Mouse (Mus musculus) liver, postnatal 0 days (tissue): ENCODE measurements around the gene Plekhm3. TPM values are rescaled to one million over a fixed set of nuclear protein-coding genes. Genes with fewer than 3 reads are reported as not detected.

Source experiments
- ATAC-seq: fragments of 200-750 bp; cut with Nextera tagmentation; 2 replicates; pipeline ENCODE4 v1.8.0; 2017; ENCODE audit warnings: mild to moderate bottlenecking, moderate library complexity
- DNase-seq: peaks from one replicate; pipeline ENCODE4 v3.0.0-alpha.2; 2016
- H3K27ac ChIP-seq: fragments of 300-500 bp; sonication (generic); 2 replicates; pipeline ENCODE4 v1.5.1; 2014; ENCODE audit warnings: antibody characterized with exemption, moderate library complexity, mild to moderate bottlenecking, low read depth
- H3K27me3 ChIP-seq: fragments of 300-500 bp; sonication (generic); 2 replicates; pipeline ENCODE4 v1.6.1; 2014; ENCODE audit warnings: low read length, control low read depth, mixed read lengths; ENCODE audit not compliant: insufficient read depth
- H3K36me3 ChIP-seq: fragments of 300-500 bp; sonication (generic); replicated peaks from 2 replicates; pipeline ENCODE4 v1.6.1; 2014; ENCODE audit warnings: mild to moderate bottlenecking, control low read depth, low read length, moderate library complexity, mixed read lengths; ENCODE audit not compliant: insufficient read depth
- H3K4me1 ChIP-seq: fragments of 300-500 bp; sonication (generic); 2 replicates; pipeline ENCODE4 v1.6.1; 2014; ENCODE audit warnings: antibody characterized with exemption, mild to moderate bottlenecking, control low read depth; ENCODE audit not compliant: insufficient read depth
- H3K4me2 ChIP-seq: fragments of 300-500 bp; sonication (generic); 2 replicates; pipeline ENCODE4 v1.6.1; 2014; ENCODE audit warnings: low read depth, mild to moderate bottlenecking, low read length, moderate library complexity, mixed read lengths
- H3K4me3 ChIP-seq: fragments of 300-500 bp; sonication (generic); 2 replicates; pipeline ENCODE4 v1.5.1; 2014; ENCODE audit warnings: low read depth, low read length
- H3K9ac ChIP-seq: fragments of 300-500 bp; sonication (generic); replicated peaks from 2 replicates; pipeline ENCODE4 v1.6.1; 2014; ENCODE audit warnings: mild to moderate bottlenecking, moderate library complexity
- H3K9me3 ChIP-seq: fragments of 300-500 bp; sonication (generic); 2 replicates; pipeline ENCODE4 v1.6.1; 2016; ENCODE audit warnings: mild to moderate bottlenecking, control low read depth, low read length, mixed read lengths
- CTCF ChIP-seq: sonication (generic); IDR thresholded peaks from 2 replicates; pipeline ENCODE4 v1.5.1; 2016; ENCODE audit warnings: antibody characterized with exemption, low read depth
- EP300 ChIP-seq: IDR thresholded peaks from 2 replicates; pipeline ENCODE4 v1.6.1; 2016; ENCODE audit warnings: antibody characterized with exemption, low read depth, mild to moderate bottlenecking
- WGBS: fragments of 180-500 bp; shearing (Covaris S2); extraction: QIAGEN DNeasy Blood & Tissue Kit; methylation state at CpG from one replicate; pipeline ENCODE4 v1.1.7; 2014; ENCODE audit not compliant: insufficient replicate concordance; 5-methylcytosine and 5-hydroxymethylcytosine counted together
- polyA plus RNA-seq: library from polyadenylated mRNA; unstranded; fragments of >200 nt; fragmentation: Nextera tagmentation; extraction: Ambion mirVana; gene quantifications from 2 replicates; pipeline ENCODE4 v1.2.1, GENCODE M21; 2015

The Plekhm3 gene
- polyA plus RNA-seq, 1 experiment from 2014 or later, result 1.4 TPM

- Histone ChIP-seq H3K27ac (no peak overlapping the region), H3K4me3 (no peak overlapping the region), H3K9ac (no peak overlapping the region), H3K9me3 (no peaks in the 10 kb centered on the region), H3K4me2 (no peak overlapping the region), H3K27me3 (no peaks in the 10 kb centered on the region), H3K4me1 (no peaks in the 10 kb centered on the region; the same call in 1 of the 2 replicates), H3K36me3 (no peaks in the 10 kb centered on the region)
- TF ChIP-seq CTCF (no peak), EP300 (no peak)
- DNase-seq (no peak), ATAC-seq (no peak)
- 37% methylated on average over 4 of the region's 4 CpGs for WGBS
Observed at GRCm38 (mm10) chr1:64946106-64946505, 10.5 kb downstream of the Plekhm3 start.

- DNase-seq, result no peak
- no peak overlapping the region for H3K27ac ChIP-seq
- no peaks in the 10 kb centered on the region for H3K9me3 ChIP-seq
- no peak overlapping the region for H3K4me2 ChIP-seq
- no peak overlapping the region for H3K9ac ChIP-seq
- H3K36me3 ChIP-seq, result no peaks in the 10 kb centered on the region
- WGBS, result 66% methylated on average over 9 of the region's 9 CpGs
- TF ChIP-seq EP300, result no peak
- no peak for TF ChIP-seq CTCF
- H3K27me3 ChIP-seq, result no peaks in the 10 kb centered on the region
- no peak overlapping the region for H3K4me3 ChIP-seq
- H3K4me1 ChIP-seq, result no peaks in the 10 kb centered on the region; the same call in 1 of the 2 replicates
- ATAC-seq, result no peak
Observed at GRCm38 (mm10) chr1:64945214-64945785, 11.3 kb downstream of the Plekhm3 start.

GRCm38 (mm10) chr1:64944746-64945145 is 11.9 kb downstream of the Plekhm3 start:
- Histone ChIP-seq H3K9ac (no peak overlapping the region), H3K4me2 (no peak overlapping the region), H3K4me3 (no peak overlapping the region), H3K4me1 (no peaks in the 10 kb centered on the region; the same call in 1 of the 2 replicates), H3K36me3 (no peaks in the 10 kb centered on the region), H3K27ac (no peak overlapping the region), H3K9me3 (no peaks in the 10 kb centered on the region), H3K27me3 (no peaks in the 10 kb centered on the region)
- TF ChIP-seq EP300, result no peak
- TF ChIP-seq CTCF, result no peak
- WGBS, result 69% methylated on average over 2 of the region's 2 CpGs
- ATAC-seq (no peak), DNase-seq (no peak)

GRCm38 (mm10) chr1:64942006-64942755 is 14.4 kb downstream of the Plekhm3 start:
- ATAC-seq (no peak), DNase-seq (no peak)
- no peak overlapping the region for H3K4me3 ChIP-seq
- H3K36me3 ChIP-seq, result no peaks in the 10 kb centered on the region
- no peaks in the 10 kb centered on the region for H3K9me3 ChIP-seq
- no peaks in the 10 kb centered on the region for H3K27me3 ChIP-seq
- no peak for TF ChIP-seq EP300
- TF ChIP-seq CTCF, result no peak
- H3K4me1 ChIP-seq, result no peaks in the 10 kb centered on the region
- 62% methylated on average over 4 of the region's 4 CpGs for WGBS
- no peak overlapping the region for H3K9ac ChIP-seq
- no peak overlapping the region for H3K4me2 ChIP-seq
- no peak overlapping the region for H3K27ac ChIP-seq

- 76% methylated on average over 7 of the region's 7 CpGs for WGBS
- H3K4me1 ChIP-seq, result no peaks in the 10 kb centered on the region
- TF ChIP-seq CTCF (no peak), EP300 (no peak)
- no peak overlapping the region for H3K4me2 ChIP-seq
- no peak overlapping the region for H3K27ac ChIP-seq
- H3K9me3 ChIP-seq, result no peaks in the 10 kb centered on the region
- no peak overlapping the region for H3K9ac ChIP-seq
- ATAC-seq, result no peak
- no peak for DNase-seq
- H3K4me3 ChIP-seq, result no peak overlapping the region
- no peaks in the 10 kb centered on the region for H3K27me3 ChIP-seq
- no peaks in the 10 kb centered on the region for H3K36me3 ChIP-seq
Observed at GRCm38 (mm10) chr1:64938907-64939306, 17.7 kb downstream of the Plekhm3 start.

GRCm38 (mm10) chr1:64937692-64938091 is 18.9 kb downstream of the Plekhm3 start:
- TF ChIP-seq EP300, result no peak
- no peak for TF ChIP-seq CTCF
- Histone ChIP-seq H3K27me3 (no peaks in the 10 kb centered on the region), H3K4me1 (no peaks in the 10 kb centered on the region), H3K9ac (no peak overlapping the region), H3K36me3 (no peaks in the 10 kb centered on the region), H3K27ac (no peak overlapping the region), H3K4me2 (no peak overlapping the region), H3K9me3 (no peaks in the 10 kb centered on the region), H3K4me3 (no peak overlapping the region)
- 89% methylated on average over 10 of the region's 10 CpGs for WGBS
- DNase-seq, result no peak
- ATAC-seq, result no peak
